Mouse (Mus musculus): ENCODE data around the gene Sppl2b.

- TF ChIP-seq TAL1 (IDR thresholded peaks at IDR 0.05; ENCODE audit: low read length) (no peak), POLR2A (IDR thresholded peaks at IDR 0.05; ENCODE audit: control insufficient read depth in 1 of 2, insufficient read depth in 1 of 2, low read depth in 1 of 2, low read length in 2 of 2, poor library complexity in 1 of 2) (no peak), RCOR1 (IDR thresholded peaks at IDR 0.05; ENCODE audit: low read depth, low read length) (no peak), CTCF (IDR thresholded peaks at IDR 0.05 in 2 of 3, conservative IDR thresholded peaks at IDR 0.05 in 1 of 3; ENCODE audit: control insufficient read depth in 1 of 3, insufficient read depth in 1 of 3, low read depth in 2 of 3, low read length in 3 of 3, poor library complexity in 1 of 3, severe bottlenecking in 1 of 3) (no peak), EP300 (IDR thresholded peaks at IDR 0.05; ENCODE audit: low read depth in 1 of 2, low read length in 2 of 2) (no peak), KAT2A (conservative IDR thresholded peaks at IDR 0.05; ENCODE audit: low read depth, low read length) (no peak), MEF2A (IDR thresholded peaks at IDR 0.05; ENCODE audit: extremely low read depth, insufficient replicate concordance, low read depth, low read length, poor library complexity, severe bottlenecking) (no peak), USF1 (IDR thresholded peaks at IDR 0.05; ENCODE audit: low read depth, low read length) (no peak), RAD21 (IDR thresholded peaks at IDR 0.05; ENCODE audit: low read depth, low read length) (no peak), ELF1 (IDR thresholded peaks at IDR 0.05; ENCODE audit: low read depth, low read length) (no peak), MYB (IDR thresholded peaks at IDR 0.05; ENCODE audit: low read depth, low read length) (no peak)
Measured at GRCm38 (mm10) chr10:80838346-80838912, 16.6 kb upstream of the Sppl2b start.

Measured in MEL (cell line).